Mouse (Mus musculus) ES-E14 (cell line): ENCODE measurements at regions not wholly inside any gene's neighbourhood (a gene's known extent, or its start where the extent isn't known, plus 50 kb on each side); places are given as distances from the start of the nearest gene placed in this dataset.

Experiments
- DNase-seq: peaks from one replicate; pipeline ENCODE4 v3.0.0-alpha.2; 2013; ENCODE audit warnings: low read depth, low spot score
- H3K27ac ChIP-seq: 2 replicates; pipeline ENCODE4 v1.5.1; 2012; ENCODE audit warnings: low read depth, mild to moderate bottlenecking, low read length, moderate library complexity, mixed read lengths; ENCODE audit not compliant: poor library complexity, insufficient read depth, severe bottlenecking
- H3K36me3 ChIP-seq: 2 replicates; pipeline ENCODE4 v1.6.1; 2012; ENCODE audit warnings: mild to moderate bottlenecking, low read length, moderate library complexity, mixed read lengths; ENCODE audit not compliant: control insufficient read depth, poor library complexity, insufficient read depth, severe bottlenecking
- H3K4me1 ChIP-seq, 2 experiments: fragments of 150-350 bp in 1 of 2; sonication (generic) in 1 of 2; 2 replicates each; pipeline ENCODE4 v1.6.1; 2012; ENCODE audit warnings: low read length in 2 of 2, mild to moderate bottlenecking in 1 of 2, mixed read lengths in 1 of 2; ENCODE audit not compliant: control insufficient read depth in 2 of 2, insufficient read depth in 2 of 2, poor library complexity in 1 of 2
- H3K4me3 ChIP-seq, 2 experiments: fragments of 150-350 bp in 1 of 2; sonication (generic) in 1 of 2; 2 replicates each; pipeline ENCODE4 v1.5.1; 2012; ENCODE audit warnings: low read length in 2 of 2, low read depth in 1 of 2, mild to moderate bottlenecking in 1 of 2, mixed read lengths in 1 of 2; ENCODE audit not compliant: insufficient read depth in 1 of 2, poor library complexity in 1 of 2, severe bottlenecking in 1 of 2
- H3K9ac ChIP-seq: 2 replicates; pipeline ENCODE4 v1.6.1; 2012; ENCODE audit warnings: low read depth, mild to moderate bottlenecking, low read length, mixed read lengths; ENCODE audit not compliant: poor library complexity, insufficient read depth, severe bottlenecking
- H3K9me3 ChIP-seq: fragments of 150-350 bp; sonication (generic); 2 replicates; pipeline ENCODE4 v1.6.1; 2012; ENCODE audit warnings: low read depth, mild to moderate bottlenecking, low read length; ENCODE audit not compliant: control insufficient read depth, insufficient read depth
- CHD2 ChIP-seq: IDR thresholded peaks from 2 replicates; pipeline ENCODE4 v1.6.1; 2014; ENCODE audit warnings: mild to moderate bottlenecking, low read depth, low read length, inconsistent platforms
- HCFC1 ChIP-seq: IDR thresholded peaks from 2 replicates; pipeline ENCODE4 v1.6.1; 2012; ENCODE audit warnings: low read length, inconsistent platforms, borderline replicate concordance; ENCODE audit not compliant: insufficient read depth
- MAFK ChIP-seq: IDR thresholded peaks from 2 replicates; pipeline ENCODE4 v1.6.1; 2014; ENCODE audit warnings: mild to moderate bottlenecking, low read depth, low read length, inconsistent platforms; ENCODE audit not compliant: insufficient read depth
- ZC3H11A ChIP-seq: IDR thresholded peaks from 2 replicates; pipeline ENCODE4 v1.6.1; 2012; ENCODE audit warnings: low read depth, mild to moderate bottlenecking, inconsistent platforms, low read length, borderline replicate concordance
- ZNF384 ChIP-seq: IDR thresholded peaks from 2 replicates; pipeline ENCODE4 v1.6.1; 2012; ENCODE audit warnings: low read depth, low read length, inconsistent platforms
- in situ Hi-C, 2 experiments: fragments of 600-800 bp; cut with MboI; formaldehyde crosslinking; loops; one replicate each; pipeline ENCODE4 v1.15.1; 2025; ENCODE audit warnings: low sequenced_read_pairs in 2 of 2, inconsistent platforms in 1 of 2; ENCODE audit not compliant: unreplicated experiment in 2 of 2

- Histone ChIP-seq H3K4me3 (no peak overlapping the region), H3K36me3 (no peaks in the 10 kb centered on the region), H3K9ac (no peak overlapping the region), H3K4me1 (no peaks in the 10 kb centered on the region), H3K27ac (no peak overlapping the region), H3K9me3 (no peaks in the 10 kb centered on the region)
- DNase-seq = no peak
- TF ChIP-seq ZC3H11A (no peak), ZNF384 (no peak), HCFC1 (no peak)
- in situ Hi-C loops = no loop called here
Measured at GRCm38 (mm10) chr5:75817396-75817795, 160.9 kb downstream of the Kdr start.

- Histone ChIP-seq H3K36me3 (no peaks in the 10 kb centered on the region), H3K4me1 (no peaks in the 10 kb centered on the region), H3K9me3 (no peaks in the 10 kb centered on the region), H3K4me3 (no peak overlapping the region), H3K9ac (no peak overlapping the region), H3K27ac (no peak overlapping the region)
- no peak for DNase-seq
- in situ Hi-C loops = no loop called here
- TF ChIP-seq MAFK (no peak), ZC3H11A (no peak), CHD2 (no peak), ZNF384 (no peak), HCFC1 (no peak)
Measured at GRCm38 (mm10) chr5:75814393-75814984, 163.8 kb downstream of the Kdr start.

DNA sequence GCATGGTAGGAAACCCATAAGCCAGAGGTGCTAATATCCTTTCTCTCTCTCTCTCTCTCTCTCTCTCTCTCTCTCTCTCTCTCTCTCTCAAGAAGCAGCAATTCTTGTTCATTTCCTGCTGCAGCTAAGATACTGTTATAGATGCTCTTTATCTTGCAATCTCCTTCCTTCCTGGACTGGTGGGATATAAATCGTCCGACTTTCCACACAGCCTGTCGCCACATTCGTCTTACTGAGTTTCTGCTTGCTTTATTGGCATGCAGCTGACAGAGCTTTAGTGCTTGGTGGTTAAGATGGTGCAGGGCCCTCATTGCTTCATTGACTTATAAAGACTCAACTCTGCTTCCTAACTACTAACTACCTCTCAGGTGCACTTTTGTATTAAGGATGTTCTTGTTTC is 165.6 kb downstream of the Kdr start:
- Histone ChIP-seq H3K4me3 (no peak overlapping the region), H3K9me3 (no peaks in the 10 kb centered on the region), H3K4me1 (no peaks in the 10 kb centered on the region), H3K9ac (no peak overlapping the region), H3K36me3 (no peaks in the 10 kb centered on the region), H3K27ac (no peak overlapping the region)
- in situ Hi-C loops = no loop called here
- TF ChIP-seq ZC3H11A = no peak
- TF ChIP-seq CHD2 = no peak
- TF ChIP-seq MAFK = no peak
- no peak for TF ChIP-seq HCFC1
- TF ChIP-seq ZNF384 = no peak
- no peak for DNase-seq

- no peak overlapping the region for H3K27ac ChIP-seq
- H3K4me3 ChIP-seq = no peak overlapping the region
- H3K9ac ChIP-seq = no peak overlapping the region
- no peaks in the 10 kb centered on the region for H3K4me1 ChIP-seq
- H3K9me3 ChIP-seq = no peaks in the 10 kb centered on the region
- H3K36me3 ChIP-seq = no peaks in the 10 kb centered on the region
- TF ChIP-seq CHD2 (no peak), ZC3H11A (no peak), HCFC1 (no peak)
- in situ Hi-C loops = no loop called here
- no peak for DNase-seq
Measured at GRCm38 (mm10) chr5:75808551-75809332, 169.5 kb downstream of the Kdr start.

DNA sequence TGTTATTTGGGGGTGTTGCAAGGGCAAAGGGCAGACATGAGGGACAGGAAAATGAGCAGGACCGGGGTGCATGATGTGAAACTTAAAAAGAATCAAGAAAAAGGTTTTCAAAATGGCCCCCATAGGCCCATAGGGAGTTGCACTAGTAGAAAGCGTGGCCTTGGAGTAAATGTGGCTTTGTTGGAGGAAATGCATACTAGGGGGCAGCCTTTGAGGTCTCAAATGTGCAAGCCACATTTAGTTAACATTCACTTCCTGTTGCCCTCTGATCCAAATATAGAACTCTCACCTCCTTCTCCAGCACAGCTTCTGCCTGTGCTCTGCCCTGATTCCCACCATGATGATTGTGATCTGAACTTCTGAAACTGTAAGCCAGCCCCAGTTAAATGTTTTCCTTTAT is 173.2 kb downstream of the Kdr start:
- in situ Hi-C loops = no loop called here
- H3K4me1 ChIP-seq = no peaks in the 10 kb centered on the region
- TF ChIP-seq HCFC1 (no peak), ZC3H11A (no peak), CHD2 (no peak), ZNF384 (no peak), MAFK (no peak)
- no peak for DNase-seq
- no peak overlapping the region for H3K27ac ChIP-seq
- no peaks in the 10 kb centered on the region for H3K9me3 ChIP-seq
- no peaks in the 10 kb centered on the region for H3K36me3 ChIP-seq
- no peak overlapping the region for H3K9ac ChIP-seq
- no peak overlapping the region for H3K4me3 ChIP-seq
